Mouse (Mus musculus): Measurements from ENCODE around the gene Cd33. TPM values are rescaled to one million over a fixed set of nuclear protein-coding genes. Genes with fewer than 3 reads are reported as not detected.

Gene Cd33
- total RNA-seq (2012; rRNA removed), result not detected in 2 replicates
- polyA plus RNA-seq (2012; ENCODE audit: insufficient read depth in 1 of 2, insufficient read length in 2 of 2, low read depth in 1 of 2, low replicate concordance in 2 of 2, missing spikeins in 1 of 2), result not detected

DNA sequence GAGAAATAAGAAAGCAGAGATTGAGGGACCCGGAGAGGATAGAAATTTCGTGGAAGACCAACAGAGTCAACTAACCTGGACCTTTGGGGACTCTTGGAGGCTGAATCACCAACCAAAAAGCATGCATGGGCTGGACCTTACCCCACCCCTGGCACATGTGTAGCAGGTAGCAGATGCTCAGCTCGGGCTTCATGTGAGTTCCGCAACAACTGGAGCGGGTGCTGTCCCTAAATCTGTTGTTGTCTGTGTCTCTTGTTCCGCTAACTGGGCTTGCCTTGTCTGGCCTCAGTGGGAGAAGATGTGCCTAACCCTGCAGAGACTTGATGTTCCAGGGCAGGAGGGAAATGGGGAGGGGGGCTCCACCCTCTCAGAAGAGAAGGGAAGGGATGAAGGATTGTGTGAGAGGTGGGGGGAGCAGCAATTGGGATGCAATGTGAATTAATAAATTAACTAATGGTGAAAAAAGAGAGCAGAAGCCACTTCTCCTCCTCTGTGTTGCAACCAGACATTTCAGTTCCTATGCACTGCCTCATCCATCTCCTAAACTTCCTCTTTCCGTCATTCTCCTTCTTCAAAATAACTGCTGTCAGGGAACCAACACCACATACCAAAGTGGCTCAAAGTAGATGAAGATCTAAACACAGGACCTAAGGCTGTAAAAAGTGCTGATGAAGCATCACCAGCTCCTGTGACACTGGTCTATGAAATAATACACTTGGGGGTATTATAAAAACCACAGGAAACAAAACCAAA lies at the start of gene Cd33:
TSS of gene Cd33 (minus strand) at position 204 of the 753 bp plus-strand sequence.
- TF ChIP-seq CHD1 (IDR thresholded peaks at IDR 0.05; ENCODE audit: low read depth, low read length) (no peak), MXI1 (IDR thresholded peaks at IDR 0.05; ENCODE audit: low read depth, low read length) (no peak), CTCF (IDR thresholded peaks at IDR 0.05 in 2 of 3, conservative IDR thresholded peaks at IDR 0.05 in 1 of 3; ENCODE audit: control insufficient read depth in 1 of 3, insufficient read depth in 1 of 3, low read depth in 2 of 3, low read length in 3 of 3, poor library complexity in 1 of 3, severe bottlenecking in 1 of 3) (no peak), TAL1 (IDR thresholded peaks at IDR 0.05; ENCODE audit: low read length) (no peak), ZC3H11A (IDR thresholded peaks at IDR 0.05; ENCODE audit: low read depth, low read length) (no peak), GATA1 (IDR thresholded peaks at IDR 0.05; ENCODE audit: low read depth, low read length) (no peak), ZKSCAN1 (IDR thresholded peaks at IDR 0.05; ENCODE audit: low read depth, low read length) (no peak)
- DNase-seq (ENCODE audit: low read depth, low spot score), result no peak
- H3K9ac ChIP-seq (ENCODE audit: control insufficient read depth, low read depth, low read length, poor library complexity, severe bottlenecking), result no peak within 1 kb of the TSS
- no peaks in the 10 kb centered on the region for H3K27me3 ChIP-seq (ENCODE audit: control insufficient read depth in 1 of 2, insufficient read depth in 2 of 2, low read length in 2 of 2)
- H3K4me3 ChIP-seq (ENCODE audit: control insufficient read depth in 1 of 2, insufficient read depth in 1 of 2, low read depth in 2 of 2, low read length in 2 of 2), result no peak within 1 kb of the TSS
- H3K27ac ChIP-seq (ENCODE audit: control insufficient read depth, low read depth, low read length), result no peak within 1 kb of the TSS
- H3K36me3 ChIP-seq (ENCODE audit: control insufficient read depth in 1 of 2, insufficient read depth in 2 of 2, low read length in 2 of 2), result no peaks in the 10 kb centered on the region
- H3K4me1 ChIP-seq (ENCODE audit: control insufficient read depth in 1 of 2, insufficient read depth in 2 of 2, low read length in 2 of 2), result no peaks in the 10 kb centered on the region
- no peaks in the 10 kb centered on the region for H3K79me2 ChIP-seq (ENCODE audit: control insufficient read depth, insufficient read depth, low read length, poor library complexity)
- H3K9me3 ChIP-seq (replicated peaks; ENCODE audit: insufficient read depth, low read length), result no peaks in the 10 kb centered on the region

DNA sequence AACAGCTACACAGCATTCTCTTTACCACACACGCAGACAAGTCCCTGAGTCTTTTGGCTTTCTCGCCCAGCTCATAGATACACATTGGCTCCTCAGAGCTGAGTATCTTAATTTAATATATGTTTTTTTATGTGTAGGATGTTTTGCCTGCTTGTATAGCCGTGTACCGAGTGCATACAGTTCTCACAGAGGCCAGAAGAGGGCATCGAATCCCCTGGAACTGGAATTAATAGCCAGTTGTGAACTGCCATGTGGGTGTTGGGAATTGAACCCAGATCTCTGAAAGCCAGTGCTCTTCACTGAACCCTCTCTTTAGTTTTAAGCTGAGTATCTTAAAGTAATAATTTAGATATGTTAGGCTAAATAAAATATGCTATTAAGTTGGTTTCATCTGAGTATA lies 40.6 kb upstream of the Cd33 start:
- Histone ChIP-seq H3K79me2 (ENCODE audit: control insufficient read depth, insufficient read depth, low read length, poor library complexity) (peaks cover 18% of the 10 kb centered on the region), H3K9ac (ENCODE audit: control insufficient read depth, low read depth, low read length, poor library complexity, severe bottlenecking) (no peak overlapping the region), H3K27me3 (ENCODE audit: control insufficient read depth in 1 of 2, insufficient read depth in 2 of 2, low read length in 2 of 2) (no peaks in the 10 kb centered on the region), H3K27ac (ENCODE audit: control insufficient read depth, low read depth, low read length) (no peak overlapping the region), H3K4me3 (ENCODE audit: control insufficient read depth in 1 of 2, insufficient read depth in 1 of 2, low read depth in 2 of 2, low read length in 2 of 2) (no peak overlapping the region), H3K36me3 (ENCODE audit: control insufficient read depth in 1 of 2, insufficient read depth in 2 of 2, low read length in 2 of 2) (peaks cover 0 to 20% of the 10 kb centered on the region in 2 experiments; a peak in 3 of 4 replicates), H3K9me3 (replicated peaks; ENCODE audit: insufficient read depth, low read length) (no peaks in the 10 kb centered on the region), H3K4me1 (ENCODE audit: control insufficient read depth in 1 of 2, insufficient read depth in 2 of 2, low read length in 2 of 2) (peaks cover 3% of the 10 kb centered on the region in 2 experiments; a peak in 3 of 4 replicates)
- DNase-seq (ENCODE audit: low read depth, low spot score), result peak; percentile 18
- TF ChIP-seq RCOR1 (IDR thresholded peaks at IDR 0.05; ENCODE audit: low read depth, low read length), result no peak
- no peak for TF ChIP-seq RAD21 (IDR thresholded peaks at IDR 0.05; ENCODE audit: low read depth, low read length)
- TF ChIP-seq USF1 (IDR thresholded peaks at IDR 0.05; ENCODE audit: low read depth, low read length), result no peak
- peak in 2 of 3 experiments; percentile 5 to 6; a peak in 1 of 6 replicates for TF ChIP-seq CTCF (IDR thresholded peaks at IDR 0.05 in 2 of 3, conservative IDR thresholded peaks at IDR 0.05 in 1 of 3; ENCODE audit: control insufficient read depth in 1 of 3, insufficient read depth in 1 of 3, low read depth in 2 of 3, low read length in 3 of 3, poor library complexity in 1 of 3, severe bottlenecking in 1 of 3)

DNA sequence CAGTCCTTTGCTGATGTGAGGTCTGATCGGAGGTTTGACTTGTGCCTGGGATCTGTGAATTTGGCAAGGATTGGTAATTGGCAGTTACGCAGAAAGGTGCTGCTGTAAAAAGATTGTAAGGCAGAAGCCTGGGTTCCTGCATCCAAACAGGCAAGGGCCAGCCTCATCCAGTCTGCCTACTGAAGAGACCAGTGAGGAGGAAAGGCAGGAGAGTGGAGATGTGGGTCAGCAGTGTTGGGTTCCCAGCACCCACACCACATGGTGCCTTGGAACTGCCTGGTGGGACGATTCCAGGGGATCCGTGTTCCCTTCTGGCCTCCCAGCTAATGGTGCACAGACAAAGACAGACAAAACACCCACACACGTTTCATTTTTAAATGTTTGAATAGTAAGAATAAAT lies 36.3 kb upstream of the Cd33 start:
- H3K9me3 ChIP-seq (replicated peaks; ENCODE audit: insufficient read depth, low read length), result no peaks in the 10 kb centered on the region; the same call in 1 of the 2 replicates
- TF ChIP-seq SIN3A (IDR thresholded peaks at IDR 0.05; ENCODE audit: low read length), result no peak
- no peak for TF ChIP-seq TBP (IDR thresholded peaks at IDR 0.05; ENCODE audit: low read depth, low read length)
- TF ChIP-seq NRF1 (IDR thresholded peaks at IDR 0.05; ENCODE audit: insufficient read depth, low read depth, low read length, poor library complexity, severe bottlenecking), result no peak
- no peak for TF ChIP-seq HCFC1 (IDR thresholded peaks at IDR 0.05; ENCODE audit: low read depth, low read length)
- no peak for TF ChIP-seq MEF2A (IDR thresholded peaks at IDR 0.05; ENCODE audit: extremely low read depth, insufficient replicate concordance, low read depth, low read length, poor library complexity, severe bottlenecking)
- no peak for TF ChIP-seq USF2 (IDR thresholded peaks at IDR 0.05; ENCODE audit: borderline replicate concordance in 1 of 2, insufficient read depth in 1 of 2, low read depth in 1 of 2, low read length in 2 of 2)
- TF ChIP-seq SMC3 (IDR thresholded peaks at IDR 0.05; ENCODE audit: low read depth, low read length), result no peak
- no peak for TF ChIP-seq MAZ (IDR thresholded peaks at IDR 0.05; ENCODE audit: low read depth, low read length)
- TF ChIP-seq ZC3H11A (IDR thresholded peaks at IDR 0.05; ENCODE audit: low read depth, low read length), result no peak
- H3K27me3 ChIP-seq (ENCODE audit: control insufficient read depth in 1 of 2, insufficient read depth in 2 of 2, low read length in 2 of 2), result no peaks in the 10 kb centered on the region
- peaks cover 3% of the 10 kb centered on the region in 2 experiments; a peak in 3 of 4 replicates for H3K4me1 ChIP-seq (ENCODE audit: control insufficient read depth in 1 of 2, insufficient read depth in 2 of 2, low read length in 2 of 2)
- H3K4me3 ChIP-seq (ENCODE audit: control insufficient read depth in 1 of 2, insufficient read depth in 1 of 2, low read depth in 2 of 2, low read length in 2 of 2), result peak overlapping the region in 1 of 2 experiments; percentile 95; a peak in 2 of 4 replicates
- DNase-seq (ENCODE audit: low read depth, low spot score), result peak; percentile 11
- no peak overlapping the region for H3K27ac ChIP-seq (ENCODE audit: control insufficient read depth, low read depth, low read length)
- no peak overlapping the region for H3K9ac ChIP-seq (ENCODE audit: control insufficient read depth, low read depth, low read length, poor library complexity, severe bottlenecking)
- no peaks in the 10 kb centered on the region; a peak in 1 of 4 replicates for H3K36me3 ChIP-seq (ENCODE audit: control insufficient read depth in 1 of 2, insufficient read depth in 2 of 2, low read length in 2 of 2)
- peaks cover 20% of the 10 kb centered on the region for H3K79me2 ChIP-seq (ENCODE audit: control insufficient read depth, insufficient read depth, low read length, poor library complexity)
